8 mouse cellular contexts compared by ENCODE assay signal in genomic region chr17:5138641-5139205, GRCm38 (mm10).
DNase-seq lines count a peak whose midpoint lies in the region; ATAC-seq lines count a peak whose summit lies in the region.

No protein-coding gene starts in this region.

- no peak for ATAC-seq in cerebellum, adult (ENCODE audit: insufficient number of reproducible peaks, low FRiP score, low TSS enrichment)

- peaks cover 25% of the 10 kb centered on the region for H3K36me3 ChIP-seq in megakaryocyte, embryonic 14.5 days (replicated peaks; ENCODE audit: low read length)

- no peaks in the 10 kb centered on the region for H3K27me3 ChIP-seq in megakaryocyte, embryonic 14.5 days (replicated peaks)

- H3K4me1 ChIP-seq in megakaryocyte, embryonic 14.5 days, result peaks cover 48% of the 10 kb centered on the region

- H3K4me3 ChIP-seq in megakaryocyte, embryonic 14.5 days (replicated peaks), result peak overlapping the region; percentile 79

- H3K9me3 ChIP-seq in megakaryocyte, embryonic 14.5 days, result no peaks in the 10 kb centered on the region

- DNase-seq in cerebellum, postnatal 14 days, result peak; percentile 46 to 50
- DNase-seq in c-Kit-positive CD71-positive TER-119-positive erythroid progenitor cells, embryonic 14.5 days (ENCODE audit: low spot score), result peak; percentile 32
- peak; percentile 29 to 52 for DNase-seq in frontal cortex, postnatal 25 days (ENCODE audit: low spot score in 2 of 2)
- DNase-seq in hindlimb bud, embryonic 11.5 days (ENCODE audit: extremely low spot score, low read depth, low spot score), result peak; percentile 85
- peak; percentile 85 to 90 for DNase-seq in left cerebral cortex, adult 9 months (ENCODE audit: low spot score in 2 of 2)
- peak; percentile 61 for DNase-seq in right cerebral cortex, postnatal 4 days

Comparison
In these comparisons a context has a peak if more than half of its experiments do, and no peak if none do; other contexts are left out.
1. DNase-seq: peak in every context shown above with its lines; median percentile 88 in left cerebral cortex, adult 9 months; 85 in hindlimb bud, embryonic 11.5 days; 61 in right cerebral cortex, postnatal 4 days; 48 in cerebellum, postnatal 14 days; 40 in frontal cortex, postnatal 25 days; 32 in c-Kit-positive CD71-positive TER-119-positive erythroid progenitor cells, embryonic 14.5 days.